Mouse (Mus musculus) heart, adult 2 months (tissue): ENCODE results near the gene Tmem209.

Source experiments
- CTCF ChIP-seq: fragments of 200-600 bp; IDR thresholded peaks from 2 replicates; pipeline ENCODE4 v1.8.1; 2022; ENCODE audit warnings: antibody characterized with exemption, mild to moderate bottlenecking, moderate library complexity
- EP300 ChIP-seq: fragments of 200-500 bp; IDR thresholded peaks from 2 replicates; pipeline ENCODE4 v1.6.1; 2011; ENCODE audit warnings: low read depth, low read length, control low read depth; ENCODE audit not compliant: insufficient read depth
- POLR2A ChIP-seq: fragments of 200-500 bp; IDR thresholded peaks from 2 replicates; pipeline ENCODE4 v1.6.1; 2011; ENCODE audit warnings: mild to moderate bottlenecking, low read depth, low read length, control low read depth; ENCODE audit not compliant: insufficient read depth

- no peak for TF ChIP-seq CTCF
- no peak for TF ChIP-seq POLR2A
- no peak for TF ChIP-seq EP300
These were observed 32.7 kb upstream of the Tmem209 start for GRCm38 (mm10) chr6:30542277-30542676.
